Mouse (Mus musculus) heart, postnatal 0 days (tissue): Measurements from ENCODE around the gene Vstm4. TPM values are rescaled to one million over a fixed set of nuclear protein-coding genes. Genes with fewer than 3 reads are reported as not detected.

Source experiments
- ATAC-seq: fragments of 200-750 bp; cut with Nextera tagmentation; 2 replicates; pipeline ENCODE4 v1.8.0; 2017; ENCODE audit warnings: low read depth, moderate number of reproducible peaks, moderate library complexity; ENCODE audit not compliant: insufficient read depth
- DNase-seq: peaks from one replicate; pipeline ENCODE4 v3.0.0-alpha.2; 2016; ENCODE audit warnings: low spot score
- H3K27ac ChIP-seq: fragments of 300-500 bp; sonication (generic); 2 replicates; pipeline ENCODE4 v1.5.1; 2014; ENCODE audit warnings: low read depth, mild to moderate bottlenecking
- H3K27me3 ChIP-seq: fragments of 300-500 bp; sonication (generic); 2 replicates; pipeline ENCODE4 v1.6.1; 2014; ENCODE audit warnings: low read length, mixed read lengths; ENCODE audit not compliant: control insufficient read depth, insufficient read depth
- H3K36me3 ChIP-seq: fragments of 300-500 bp; sonication (generic); replicated peaks from 2 replicates; pipeline ENCODE4 v1.6.1; 2014; ENCODE audit warnings: low read length, mixed read lengths; ENCODE audit not compliant: control insufficient read depth, insufficient read depth
- H3K4me1 ChIP-seq: fragments of 300-500 bp; sonication (generic); 2 replicates; pipeline ENCODE4 v1.6.1; 2014; ENCODE audit warnings: antibody characterized with exemption; ENCODE audit not compliant: control insufficient read depth, insufficient read depth
- H3K4me2 ChIP-seq: fragments of 300-500 bp; sonication (generic); 2 replicates; pipeline ENCODE4 v1.6.1; 2014; ENCODE audit warnings: low read depth, mild to moderate bottlenecking, low read length, moderate library complexity
- H3K4me3 ChIP-seq: fragments of 300-500 bp; sonication (generic); 2 replicates; pipeline ENCODE4 v1.5.1; 2014; ENCODE audit warnings: low read depth, low read length
- H3K9ac ChIP-seq: fragments of 300-500 bp; sonication (generic); replicated peaks from 2 replicates; pipeline ENCODE4 v1.6.1; 2014; ENCODE audit warnings: low read depth, low read length, mixed read lengths
- H3K9me3 ChIP-seq: fragments of 300-500 bp; sonication (generic); replicated peaks from 2 replicates; pipeline ENCODE4 v1.6.1; 2016; ENCODE audit warnings: low read length; ENCODE audit not compliant: control insufficient read depth
- CTCF ChIP-seq: IDR thresholded peaks from 2 replicates; pipeline ENCODE4 v1.5.1; 2016; ENCODE audit warnings: antibody characterized with exemption, control low read depth, low read depth
- EP300 ChIP-seq: IDR thresholded peaks from 2 replicates; pipeline ENCODE4 v1.6.1; 2016; ENCODE audit warnings: antibody characterized with exemption, low read depth
- WGBS: fragments of 180-500 bp; shearing (Covaris S2); extraction: QIAGEN DNeasy Blood & Tissue Kit; methylation state at CpG from one replicate; pipeline ENCODE4 v1.1.7; 2014; 5-methylcytosine and 5-hydroxymethylcytosine counted together
- polyA plus RNA-seq: library from polyadenylated mRNA; unstranded; fragments of >200 nt; fragmentation: Nextera tagmentation; extraction: Ambion mirVana; gene quantifications from 2 replicates; pipeline ENCODE4 v1.2.1, GENCODE M21; 2015
- total RNA-seq: library from RNA; depleted of rRNA; stranded (reverse); fragments of >200 nt; gene quantifications from 2 replicates; pipeline ENCODE4 v1.2.3, GENCODE M21; 2014; ENCODE audit warnings: low replicate concordance

The Vstm4 gene
- total and polyA plus RNA-seq, 2 experiments from 2014 or later = 22.2 to 22.9 TPM

DNA sequence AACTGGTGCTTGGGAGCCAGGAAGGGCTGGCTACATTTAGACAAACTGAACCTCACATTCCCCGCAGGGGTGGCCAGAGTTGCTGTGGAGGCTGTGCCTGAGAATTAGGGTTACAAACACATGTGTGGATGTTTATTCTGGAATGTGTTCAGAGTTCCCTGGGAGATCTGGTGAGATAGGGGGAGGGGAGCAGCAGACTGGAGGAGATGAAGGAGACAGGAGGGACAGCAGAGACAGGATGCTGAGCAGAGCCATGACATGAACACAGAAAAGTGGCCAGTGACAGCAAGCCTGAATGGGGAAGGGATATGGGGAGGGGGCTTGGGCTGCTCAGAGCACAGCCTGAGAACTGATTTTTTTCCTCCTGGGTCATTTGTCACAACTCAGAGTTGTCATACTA, 37.3 kb upstream of the Vstm4 start:
- Histone ChIP-seq H3K4me3 (no peak overlapping the region), H3K9me3 (no peaks in the 10 kb centered on the region), H3K9ac (no peak overlapping the region), H3K4me1 (peaks cover 10% of the 10 kb centered on the region), H3K27me3 (no peaks in the 10 kb centered on the region), H3K4me2 (no peak overlapping the region), H3K27ac (no peak overlapping the region), H3K36me3 (no peaks in the 10 kb centered on the region)
- ATAC-seq = no peak
- 44% methylated on average over 1 of the region's 1 CpGs for WGBS
- DNase-seq = no peak
- TF ChIP-seq EP300 = no peak
- TF ChIP-seq CTCF = no peak

DNA sequence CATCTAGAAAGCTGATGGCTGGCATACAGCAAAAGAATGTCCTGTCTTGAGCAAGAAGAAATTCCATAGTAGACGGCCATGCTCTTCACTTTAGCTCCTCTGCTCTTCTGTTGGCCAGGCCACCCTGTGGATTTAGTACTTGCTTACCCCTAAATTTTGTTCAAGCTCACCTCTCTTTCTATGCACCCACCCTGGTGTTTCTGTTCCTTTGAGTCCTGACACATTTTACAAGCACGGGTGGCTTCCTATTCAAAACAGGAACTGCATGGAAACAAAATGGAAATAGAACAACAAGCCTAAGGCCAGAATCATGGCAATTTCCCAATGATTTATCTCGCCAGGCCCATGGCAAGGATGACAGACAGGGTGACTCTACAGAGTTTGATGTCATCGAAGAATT, 33.7 kb upstream of the Vstm4 start:
- no peaks in the 10 kb centered on the region for H3K9me3 ChIP-seq
- no peak overlapping the region for H3K4me2 ChIP-seq
- H3K4me1 ChIP-seq = peaks cover 19% of the 10 kb centered on the region
- H3K27me3 ChIP-seq = no peaks in the 10 kb centered on the region
- H3K4me3 ChIP-seq = no peak overlapping the region
- no peak overlapping the region for H3K9ac ChIP-seq
- no peak for DNase-seq
- no peak overlapping the region for H3K27ac ChIP-seq
- H3K36me3 ChIP-seq = no peaks in the 10 kb centered on the region
- TF ChIP-seq CTCF (no peak), EP300 (no peak)
- no peak for ATAC-seq
- WGBS = 74% methylated on average over 4 of the region's 4 CpGs

DNA sequence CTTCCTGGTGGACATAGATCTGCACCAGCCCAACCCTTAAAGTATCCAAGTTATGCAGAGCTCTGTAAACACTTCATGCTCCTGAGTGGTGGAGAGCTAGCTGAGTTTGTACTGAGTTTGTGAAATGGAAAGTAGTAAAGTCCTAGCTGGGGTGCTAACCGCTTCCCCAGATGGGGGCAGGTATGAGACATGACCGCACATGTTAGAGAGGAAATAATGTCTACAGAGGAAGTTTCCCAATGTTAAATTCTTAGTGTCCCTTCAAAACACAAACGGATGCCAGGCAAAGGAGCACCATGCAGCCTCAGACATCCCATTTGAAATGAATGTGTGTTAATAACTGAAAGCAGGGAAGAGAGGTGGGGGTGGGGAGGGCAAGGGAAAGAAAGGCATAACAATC, 32.7 kb upstream of the Vstm4 start:
- Histone ChIP-seq H3K4me3 (no peak overlapping the region), H3K27me3 (no peaks in the 10 kb centered on the region), H3K4me1 (peaks cover 19% of the 10 kb centered on the region; the same call in 1 of the 2 replicates), H3K27ac (no peak overlapping the region), H3K9ac (no peak overlapping the region), H3K36me3 (no peaks in the 10 kb centered on the region), H3K4me2 (no peak overlapping the region), H3K9me3 (no peaks in the 10 kb centered on the region)
- ATAC-seq (no peak), DNase-seq (no peak)
- TF ChIP-seq CTCF (no peak), EP300 (no peak)
- WGBS = 70% methylated on average over 3 of the region's 3 CpGs

DNA sequence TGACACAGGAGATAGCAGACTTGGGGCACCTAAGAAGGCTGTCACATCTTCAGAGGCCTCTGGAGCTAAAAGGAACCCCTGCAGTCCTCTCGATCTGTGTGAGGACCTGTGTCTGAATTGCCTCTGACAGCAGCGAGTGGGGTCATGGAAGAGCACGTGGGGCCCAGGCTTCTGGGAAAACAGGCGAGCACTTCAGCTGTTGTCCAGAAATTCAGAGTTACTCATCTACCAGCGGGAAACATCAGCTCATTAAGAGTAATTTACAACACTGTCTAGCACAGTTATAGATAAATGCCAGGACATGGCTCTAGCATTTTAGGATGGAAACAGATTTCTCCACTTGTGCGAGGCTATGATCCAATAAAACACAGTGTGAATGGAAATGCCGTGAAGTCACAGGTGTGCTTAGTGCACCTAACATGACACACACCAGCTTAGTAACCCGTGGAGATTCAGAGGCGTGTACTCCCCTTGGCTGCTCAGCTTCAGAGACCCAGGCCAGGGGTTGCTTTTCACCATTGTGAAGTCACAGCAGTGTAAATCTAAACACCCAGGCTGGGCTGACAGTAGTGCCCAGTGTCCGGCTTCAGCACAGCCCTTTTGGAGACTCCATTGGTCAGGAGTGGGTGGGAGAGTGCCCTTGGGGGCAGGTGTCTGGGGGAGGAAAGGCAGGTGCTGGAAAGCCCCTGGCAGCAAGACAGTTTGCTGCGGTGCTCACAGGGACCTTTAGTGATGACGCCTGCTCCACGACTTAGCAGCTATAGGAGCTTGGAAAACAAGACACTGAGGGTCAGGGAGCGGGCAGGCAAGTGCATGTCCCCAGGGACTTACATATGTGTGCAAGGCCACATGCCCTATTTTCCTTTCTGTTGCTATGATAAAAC, 32.0 kb upstream of the Vstm4 start:
- Histone ChIP-seq H3K9ac (no peak overlapping the region), H3K36me3 (no peaks in the 10 kb centered on the region), H3K4me1 (peaks cover 19% of the 10 kb centered on the region; the same call in 1 of the 2 replicates), H3K27me3 (no peaks in the 10 kb centered on the region), H3K9me3 (no peaks in the 10 kb centered on the region), H3K4me3 (no peak overlapping the region), H3K4me2 (no peak overlapping the region), H3K27ac (no peak overlapping the region)
- DNase-seq (no peak), ATAC-seq (no peak)
- 67% methylated on average over 14 of the region's 14 CpGs for WGBS
- TF ChIP-seq EP300 (no peak), CTCF (no peak)

DNA sequence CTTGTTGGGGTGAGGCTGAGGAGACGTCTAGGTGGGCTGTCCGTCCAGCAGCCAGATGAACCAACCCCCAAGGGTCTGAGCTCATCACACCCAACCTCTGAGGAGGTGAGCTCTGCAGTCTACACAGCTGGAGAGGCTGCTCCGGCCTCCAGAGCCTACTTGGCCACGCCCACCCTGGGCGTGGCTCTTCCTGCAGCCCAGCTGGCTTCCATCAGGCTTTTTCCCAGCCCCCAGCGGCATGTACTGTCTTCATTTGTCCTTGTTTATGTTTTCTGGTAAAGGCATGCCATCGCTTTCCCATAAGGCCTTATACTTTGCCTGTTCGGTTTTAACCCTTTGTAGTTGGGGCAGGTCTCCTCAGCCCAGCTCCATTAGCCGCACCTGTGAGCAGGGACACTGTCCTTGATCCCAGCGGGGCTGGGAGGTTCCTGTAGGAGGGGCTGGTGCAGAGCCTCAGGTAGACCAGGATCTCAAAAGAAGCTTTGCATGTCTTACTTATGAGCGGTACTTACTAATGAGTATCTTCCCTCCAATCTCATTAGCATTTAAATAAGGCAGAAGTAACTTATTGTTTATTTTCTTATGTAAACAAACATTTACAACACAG, 31.0 kb upstream of the Vstm4 start:
- Histone ChIP-seq H3K4me1 (peaks cover 19% of the 10 kb centered on the region; the same call in 1 of the 2 replicates), H3K9ac (no peak overlapping the region), H3K4me3 (no peak overlapping the region), H3K4me2 (peak overlapping the region; percentile 30; the same call in 1 of the 2 replicates), H3K27me3 (no peaks in the 10 kb centered on the region), H3K9me3 (no peaks in the 10 kb centered on the region), H3K27ac (no peak overlapping the region), H3K36me3 (no peaks in the 10 kb centered on the region)
- ATAC-seq = peak; percentile 66
- peak; percentile 67 for DNase-seq
- no peak for TF ChIP-seq CTCF
- TF ChIP-seq EP300 = no peak
- WGBS = 21% methylated on average over 11 of the region's 11 CpGs
